Mouse (Mus musculus): ENCODE measurements around the gene H2-Q4.

DNA sequence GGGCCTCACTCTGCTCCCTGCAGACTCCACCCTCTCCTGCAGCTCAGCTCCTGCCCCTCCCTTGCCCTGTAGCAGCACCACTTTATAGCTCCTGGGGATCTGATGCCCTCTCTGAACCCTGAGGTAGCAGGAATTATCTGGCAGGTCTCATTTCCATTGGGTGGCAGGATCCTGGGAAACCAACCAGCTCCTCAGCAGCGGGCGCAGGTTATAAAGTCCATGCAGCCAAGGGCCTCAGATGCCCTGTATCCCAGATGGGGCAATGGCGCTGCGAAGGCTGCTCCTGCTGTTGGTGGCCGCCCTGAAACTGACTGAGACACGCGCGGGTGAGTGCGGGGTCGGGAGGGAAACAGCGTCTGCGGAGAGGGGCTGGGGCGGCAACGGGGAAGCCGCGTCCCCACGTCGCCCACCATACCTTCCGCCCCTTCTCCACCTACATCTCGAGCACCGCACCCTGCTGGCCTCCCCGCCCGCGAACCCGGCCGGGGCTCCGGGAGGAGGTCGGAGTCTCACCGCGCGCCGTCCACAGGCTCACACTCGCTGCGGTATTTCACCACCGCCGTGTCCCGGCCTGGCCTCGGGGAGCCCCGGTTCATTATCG, 37.2 kb upstream of the H2-Q4 start, which contains the start of gene H2-Q2:
- TF ChIP-seq POLR2A (IDR thresholded peaks at IDR 0.05; ENCODE audit: control insufficient read depth, extremely low read depth, insufficient read depth, low read length, poor library complexity) (0 out of 2 replicates have a peak, but pooled peaks have one; percentile 11), CTCF (IDR thresholded peaks at IDR 0.05; ENCODE audit: borderline replicate concordance, control insufficient read depth, extremely low read depth, insufficient read depth, low read length, poor library complexity) (no peak)

Data from thymus, adult 2 months (tissue).